Mouse (Mus musculus): Measurements from ENCODE around the gene Sdr16c6.

The Sdr16c6 gene

GRCm38 (mm10) chr4:4077372-4077771 is at the start of gene Sdr16c6:
TSS of gene Sdr16c6 (minus strand) at chr4:4077522.
- DNase-seq (ENCODE audit: low read depth in 1 of 2, low spot score in 2 of 2) = no peak

- DNase-seq (ENCODE audit: low read depth in 1 of 2, low spot score in 2 of 2) = no peak
These were observed 2.9 kb upstream of the Sdr16c6 start for GRCm38 (mm10) chr4:4080180-4080579.

DNA sequence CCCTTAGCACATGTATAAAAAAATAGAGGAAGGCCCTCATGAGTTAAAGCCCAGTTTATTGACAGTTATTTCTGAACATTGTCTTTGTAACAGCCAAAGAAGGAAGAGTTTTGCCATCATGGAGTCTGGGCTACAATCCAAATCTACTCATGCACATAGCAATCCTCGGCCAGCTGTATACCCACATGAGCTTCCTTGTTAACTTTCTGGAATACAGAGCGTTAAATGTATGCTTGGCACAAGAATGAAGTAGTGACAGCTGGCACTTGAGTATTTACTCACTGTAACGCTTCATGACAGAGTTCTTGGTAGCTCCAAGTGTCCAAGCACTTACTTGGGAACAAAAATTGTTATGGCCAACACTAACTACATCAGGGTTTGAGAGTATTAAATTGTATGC is 1.8 kb upstream of the Sdr16c6 start:
- no peak for DNase-seq (ENCODE audit: low read depth in 1 of 2, low spot score in 2 of 2)

- DNase-seq (ENCODE audit: low read depth in 1 of 2, low spot score in 2 of 2) = no peak
These were observed 1.3 kb downstream of the Sdr16c6 start for GRCm38 (mm10) chr4:4076001-4076400.

Measured in monocyte, adult 2 months (primary cell).